Mouse (Mus musculus): ENCODE results near the gene Pkn1.

The Pkn1 gene

GRCm38 (mm10) chr8:83654725-83655124 lies 44.3 kb downstream of the Pkn1 start:
- DNase-seq (ENCODE audit: low spot score in 2 of 2) = no peak

- peak in 1 of 2 experiments; percentile 44 for DNase-seq (ENCODE audit: low spot score in 2 of 2)
These were observed 45.3 kb downstream of the Pkn1 start for GRCm38 (mm10) chr8:83653662-83654017.

- peak in 1 of 2 experiments; percentile 45 for DNase-seq (ENCODE audit: low spot score in 2 of 2)
These were observed 46.0 kb downstream of the Pkn1 start for GRCm38 (mm10) chr8:83652744-83653661.

- DNase-seq (ENCODE audit: low spot score in 2 of 2) = peak; percentile 94 to 97
These were observed 46.8 kb downstream of the Pkn1 start, which contains the start of gene Gipc1 for GRCm38 (mm10) chr8:83652030-83652743. TSS of gene Gipc1 (plus strand) at chr8:83652677.

- no peak for DNase-seq (ENCODE audit: low spot score in 2 of 2)
These were observed 49.3 kb downstream of the Pkn1 start for GRCm38 (mm10) chr8:83649699-83650098.

- no peak for DNase-seq (ENCODE audit: low spot score in 2 of 2)
These were observed 50.9 kb downstream of the Pkn1 start for GRCm38 (mm10) chr8:83648031-83648430.

- DNase-seq (ENCODE audit: low spot score in 2 of 2) = no peak
These were observed 51.5 kb downstream of the Pkn1 start for GRCm38 (mm10) chr8:83647511-83647910.

- DNase-seq (ENCODE audit: low spot score in 2 of 2) = no peak
These were observed 59.3 kb downstream of the Pkn1 start for GRCm38 (mm10) chr8:83639649-83640048.

GRCm38 (mm10) chr8:83638856-83639255 lies 60.1 kb downstream of the Pkn1 start:
- no peak for DNase-seq (ENCODE audit: low spot score in 2 of 2)

GRCm38 (mm10) chr8:83632083-83632707 lies 66.8 kb downstream of the Pkn1 start:
- no peak for DNase-seq (ENCODE audit: low spot score in 2 of 2)

- no peak for DNase-seq (ENCODE audit: low spot score in 2 of 2)
These were observed 73.2 kb downstream of the Pkn1 start for GRCm38 (mm10) chr8:83625676-83626299.

- no peak for DNase-seq (ENCODE audit: low spot score in 2 of 2)
These were observed 74.2 kb downstream of the Pkn1 start for GRCm38 (mm10) chr8:83624739-83625138.

GRCm38 (mm10) chr8:83623549-83623948 lies 75.4 kb downstream of the Pkn1 start:
- DNase-seq (ENCODE audit: low spot score in 2 of 2) = no peak

- peak in 1 of 2 experiments; percentile 95 for DNase-seq (ENCODE audit: low spot score in 2 of 2)
These were observed 76.5 kb downstream of the Pkn1 start for GRCm38 (mm10) chr8:83622389-83622989.

GRCm38 (mm10) chr8:83621691-83622388 lies 77.1 kb downstream of the Pkn1 start:
- DNase-seq (ENCODE audit: low spot score in 2 of 2) = no peak

- no peak for DNase-seq (ENCODE audit: low spot score in 2 of 2)
These were observed 79.3 kb downstream of the Pkn1 start for GRCm38 (mm10) chr8:83619568-83620285.

GRCm38 (mm10) chr8:83618566-83618965 lies 80.4 kb downstream of the Pkn1 start:
- no peak for DNase-seq (ENCODE audit: low spot score in 2 of 2)

- DNase-seq (ENCODE audit: low spot score in 2 of 2) = peak in 1 of 2 experiments; percentile 56
These were observed 81.9 kb downstream of the Pkn1 start for GRCm38 (mm10) chr8:83617111-83617510.

GRCm38 (mm10) chr8:83616625-83617024 lies 82.4 kb downstream of the Pkn1 start:
- DNase-seq (ENCODE audit: low spot score in 2 of 2) = no peak
